Mouse (Mus musculus) testis, adult 2 months (tissue): ENCODE measurements around the gene Unc13a.

Experiments
- CTCF ChIP-seq: fragments of 200-500 bp; IDR thresholded peaks from 2 replicates; pipeline ENCODE4 v1.5.1; 2012; ENCODE audit warnings: low read depth, mild to moderate bottlenecking, inconsistent platforms, low read length, moderate library complexity; ENCODE audit not compliant: control insufficient read depth, insufficient read depth, insufficient replicate concordance
- POLR2A ChIP-seq: fragments of 200-500 bp; IDR thresholded peaks from 2 replicates; pipeline ENCODE4 v1.6.1; 2012; ENCODE audit warnings: low read depth, mild to moderate bottlenecking, inconsistent platforms, low read length, moderate library complexity; ENCODE audit not compliant: control insufficient read depth

GRCm38 (mm10) chr8:71610822-71611651, 60.5 kb downstream of the Unc13a start, which contains the start of gene Colgalt1:
- peak; percentile 60 for TF ChIP-seq POLR2A
- no peak for TF ChIP-seq CTCF
